Mouse (Mus musculus) hindbrain, embryonic 10.5 days (tissue): Measurements from ENCODE around the gene Mbnl2. TPM values are rescaled to one million over a fixed set of nuclear protein-coding genes. Genes with fewer than 3 reads are reported as not detected.

Source experiments
- DNase-seq: peaks from one replicate; pipeline ENCODE4 v3.0.0-alpha.2; 2017; ENCODE audit warnings: low spot score
- H3K27ac ChIP-seq: fragments of 300-500 bp; sonication (generic); 2 replicates; pipeline ENCODE4 v1.5.1; 2016; ENCODE audit warnings: mild to moderate bottlenecking, moderate library complexity
- H3K27me3 ChIP-seq: fragments of 300-500 bp; sonication (generic); 2 replicates; pipeline ENCODE4 v1.6.1; 2016; ENCODE audit warnings: mild to moderate bottlenecking; ENCODE audit not compliant: poor library complexity, insufficient read depth, severe bottlenecking
- H3K36me3 ChIP-seq: fragments of 300-500 bp; sonication (generic); 2 replicates; pipeline ENCODE4 v1.6.1; 2016; ENCODE audit warnings: mild to moderate bottlenecking, moderate library complexity
- H3K4me1 ChIP-seq: fragments of 300-500 bp; sonication (generic); replicated peaks from 2 replicates; pipeline ENCODE4 v1.6.1; 2016; ENCODE audit warnings: mild to moderate bottlenecking
- H3K4me3 ChIP-seq: fragments of 300-500 bp; sonication (generic); 2 replicates; pipeline ENCODE4 v1.5.1; 2016; ENCODE audit warnings: mild to moderate bottlenecking, moderate library complexity
- H3K9me3 ChIP-seq: fragments of 300-500 bp; sonication (generic); 2 replicates; pipeline ENCODE4 v1.6.1; 2016; ENCODE audit warnings: mild to moderate bottlenecking, moderate library complexity
- WGBS: fragments of 180-500 bp; shearing (Covaris S2); methylation state at CpG from one replicate; pipeline ENCODE4 v1.1.7; 2016; 5-methylcytosine and 5-hydroxymethylcytosine counted together
- polyA plus RNA-seq: library from polyadenylated mRNA; unstranded; fragments of >200 nt; fragmentation: Nextera tagmentation; extraction: Ambion mirVana; gene quantifications from 2 replicates; pipeline ENCODE4 v1.2.1, GENCODE M21; 2016

Mbnl2 gene
- polyA plus RNA-seq, 1 experiment from 2014 or later: 29.4 TPM

- 87% methylated on average over 8 of the region's 8 CpGs for WGBS
- H3K36me3 ChIP-seq: peaks cover 30% of the 10 kb centered on the region
These were observed 118.0 kb downstream of the Mbnl2 start for GRCm38 (mm10) chr14:120393441-120393840.

GRCm38 (mm10) chr14:120394216-120394615, 118.7 kb downstream of the Mbnl2 start:
- Histone ChIP-seq H3K36me3 (peaks cover 27% of the 10 kb centered on the region), H3K4me1 (peaks cover 4% of the 10 kb centered on the region), H3K27me3 (no peaks in the 10 kb centered on the region), H3K9me3 (0 out of 2 replicates have a peak, but pooled peaks cover 4% of the 10 kb centered on the region), H3K27ac (no peak overlapping the region), H3K4me3 (no peak overlapping the region)
- 71% methylated on average over 3 of the region's 3 CpGs for WGBS
- no peak for DNase-seq

More at GRCm38 (mm10) chr14:120393441-120393840, 118.0 kb downstream of the Mbnl2 start:
- no peak for DNase-seq
- Histone ChIP-seq H3K4me1 (peaks cover 11% of the 10 kb centered on the region), H3K27ac (no peak overlapping the region), H3K4me3 (no peak overlapping the region), H3K27me3 (no peaks in the 10 kb centered on the region), H3K9me3 (0 out of 2 replicates have a peak, but pooled peaks cover 4% of the 10 kb centered on the region)

- Histone ChIP-seq H3K9me3 (0 out of 2 replicates have a peak, but pooled peaks cover 4% of the 10 kb centered on the region), H3K4me1 (no peaks in the 10 kb centered on the region), H3K4me3 (no peak overlapping the region), H3K27me3 (no peaks in the 10 kb centered on the region), H3K27ac (no peak overlapping the region), H3K36me3 (peaks cover 21% of the 10 kb centered on the region)
- 82% methylated on average over 3 of the region's 3 CpGs for WGBS
- DNase-seq: no peak
These were observed 119.4 kb downstream of the Mbnl2 start for GRCm38 (mm10) chr14:120394827-120395226.

- DNase-seq: no peak
- no peak overlapping the region for H3K27ac ChIP-seq
- H3K27me3 ChIP-seq: no peaks in the 10 kb centered on the region
- H3K4me1 ChIP-seq: no peaks in the 10 kb centered on the region
- H3K9me3 ChIP-seq: no peaks in the 10 kb centered on the region
- no peak overlapping the region for H3K4me3 ChIP-seq
- peaks cover 15% of the 10 kb centered on the region for H3K36me3 ChIP-seq
- 85% methylated on average over 9 of the region's 9 CpGs for WGBS
These were observed 120.0 kb downstream of the Mbnl2 start for GRCm38 (mm10) chr14:120395501-120395900.

- H3K27me3 ChIP-seq: no peaks in the 10 kb centered on the region
- WGBS: 55% methylated on average over 10 of the region's 10 CpGs
- DNase-seq: peak; percentile 68
- no peak overlapping the region for H3K27ac ChIP-seq
- no peaks in the 10 kb centered on the region for H3K4me1 ChIP-seq
- no peak overlapping the region for H3K4me3 ChIP-seq
- H3K9me3 ChIP-seq: no peaks in the 10 kb centered on the region
- H3K36me3 ChIP-seq: peaks cover 27% of the 10 kb centered on the region
These were observed 122.6 kb downstream of the Mbnl2 start for GRCm38 (mm10) chr14:120397871-120398647.

- Histone ChIP-seq H3K4me3 (no peak overlapping the region), H3K4me1 (no peaks in the 10 kb centered on the region), H3K27ac (no peak overlapping the region), H3K27me3 (no peaks in the 10 kb centered on the region), H3K9me3 (no peaks in the 10 kb centered on the region), H3K36me3 (peaks cover 23% of the 10 kb centered on the region)
- DNase-seq: no peak
- 90% methylated on average over 6 of the region's 6 CpGs for WGBS
These were observed 124.1 kb downstream of the Mbnl2 start for GRCm38 (mm10) chr14:120399614-120400013.

GRCm38 (mm10) chr14:120401158-120401557, 125.7 kb downstream of the Mbnl2 start:
- Histone ChIP-seq H3K4me1 (no peaks in the 10 kb centered on the region), H3K9me3 (no peaks in the 10 kb centered on the region), H3K27ac (no peak overlapping the region), H3K36me3 (peaks cover 31% of the 10 kb centered on the region), H3K4me3 (no peak overlapping the region), H3K27me3 (no peaks in the 10 kb centered on the region)
- WGBS: 92% methylated on average over 15 of the region's 15 CpGs
- no peak for DNase-seq

GRCm38 (mm10) chr14:120402715-120403114, 127.2 kb downstream of the Mbnl2 start:
- H3K36me3 ChIP-seq: peaks cover 22% of the 10 kb centered on the region
- DNase-seq: no peak
- no peaks in the 10 kb centered on the region for H3K9me3 ChIP-seq
- H3K27ac ChIP-seq: no peak overlapping the region
- WGBS: 96% methylated on average over 9 of the region's 9 CpGs
- H3K27me3 ChIP-seq: no peaks in the 10 kb centered on the region
- H3K4me3 ChIP-seq: no peak overlapping the region
- no peaks in the 10 kb centered on the region for H3K4me1 ChIP-seq

- Histone ChIP-seq H3K27ac (no peak overlapping the region), H3K27me3 (no peaks in the 10 kb centered on the region), H3K4me1 (no peaks in the 10 kb centered on the region), H3K4me3 (no peak overlapping the region), H3K9me3 (no peaks in the 10 kb centered on the region), H3K36me3 (peaks cover 22% of the 10 kb centered on the region)
- WGBS: 96% methylated on average over 7 of the region's 7 CpGs
- no peak for DNase-seq
These were observed 128.9 kb downstream of the Mbnl2 start for GRCm38 (mm10) chr14:120404364-120404763.

- no peak overlapping the region for H3K27ac ChIP-seq
- H3K36me3 ChIP-seq: peaks cover 22% of the 10 kb centered on the region
- H3K4me3 ChIP-seq: no peak overlapping the region
- DNase-seq: no peak
- H3K9me3 ChIP-seq: no peaks in the 10 kb centered on the region
- no peaks in the 10 kb centered on the region for H3K4me1 ChIP-seq
- no peaks in the 10 kb centered on the region for H3K27me3 ChIP-seq
- WGBS: 92% methylated on average over 17 of the region's 17 CpGs
These were observed 129.5 kb downstream of the Mbnl2 start for GRCm38 (mm10) chr14:120404811-120405582.

- no peaks in the 10 kb centered on the region for H3K9me3 ChIP-seq
- H3K4me1 ChIP-seq: no peaks in the 10 kb centered on the region
- WGBS: 86% methylated on average over 3 of the region's 3 CpGs
- H3K4me3 ChIP-seq: no peak overlapping the region
- H3K27me3 ChIP-seq: no peaks in the 10 kb centered on the region
- H3K36me3 ChIP-seq: peaks cover 22% of the 10 kb centered on the region
- DNase-seq: no peak
- no peak overlapping the region for H3K27ac ChIP-seq
These were observed 130.1 kb downstream of the Mbnl2 start for GRCm38 (mm10) chr14:120405597-120405996.

- DNase-seq: no peak
- Histone ChIP-seq H3K27me3 (no peaks in the 10 kb centered on the region), H3K9me3 (no peaks in the 10 kb centered on the region), H3K36me3 (peaks cover 17% of the 10 kb centered on the region), H3K27ac (no peak overlapping the region), H3K4me3 (no peak overlapping the region), H3K4me1 (no peaks in the 10 kb centered on the region)
- 91% methylated on average over 6 of the region's 6 CpGs for WGBS
These were observed 130.8 kb downstream of the Mbnl2 start for GRCm38 (mm10) chr14:120406271-120406670.

- Histone ChIP-seq H3K9me3 (no peaks in the 10 kb centered on the region), H3K27me3 (no peaks in the 10 kb centered on the region), H3K4me1 (no peaks in the 10 kb centered on the region), H3K4me3 (no peak overlapping the region), H3K27ac (no peak overlapping the region), H3K36me3 (peaks cover 16% of the 10 kb centered on the region)
- no peak for DNase-seq
- 89% methylated on average over 8 of the region's 8 CpGs for WGBS
These were observed 131.4 kb downstream of the Mbnl2 start for GRCm38 (mm10) chr14:120406820-120407219.
